Mouse (Mus musculus): ENCODE results near the gene Thoc2.
A peak's percentile ranks its signal among the peaks of the same experiment; 100 is the strongest.
"Not testable (repeated sequence)": the region's sequence is repeated elsewhere in the genome, so short reads cannot be mapped to it uniquely, and the experiment has no call there.

The Thoc2 gene

GRCm38 (mm10) chrX:41920574-41920973, at the start of gene Thoc2:
Gene Thoc2 (minus strand): TSS chrX:41920674.
- no peak for DNase-seq (ENCODE audit: low spot score)

- DNase-seq (ENCODE audit: low spot score), result no peak
Observed at GRCm38 (mm10) chrX:41970096-41970495, 49.6 kb upstream of the Thoc2 start.

GRCm38 (mm10) chrX:41969341-41969740, 48.9 kb upstream of the Thoc2 start:
- no peak for DNase-seq (ENCODE audit: low spot score)

- DNase-seq (ENCODE audit: low spot score), result peak; percentile 48
Observed at GRCm38 (mm10) chrX:41957161-41957560, 36.7 kb upstream of the Thoc2 start.

GRCm38 (mm10) chrX:41941840-41942239, 21.4 kb upstream of the Thoc2 start:
- no peak for DNase-seq (ENCODE audit: low spot score)

- DNase-seq (ENCODE audit: low spot score), result not testable (repeated sequence)
Observed at GRCm38 (mm10) chrX:41931821-41932220, 11.3 kb upstream of the Thoc2 start.

GRCm38 (mm10) chrX:41924708-41925107, 4.2 kb upstream of the Thoc2 start:
- DNase-seq (ENCODE audit: low spot score), result no peak

- no peak for DNase-seq (ENCODE audit: low spot score)
Observed at GRCm38 (mm10) chrX:41912061-41912401, 8.4 kb downstream of the Thoc2 start.

GRCm38 (mm10) chrX:41911390-41912060, 8.9 kb downstream of the Thoc2 start:
- DNase-seq (ENCODE audit: low spot score), result peak; percentile 79

GRCm38 (mm10) chrX:41910981-41911380, 9.5 kb downstream of the Thoc2 start:
- DNase-seq (ENCODE audit: low spot score), result peak; percentile 14

- peak; percentile 14 for DNase-seq (ENCODE audit: low spot score)
Observed at GRCm38 (mm10) chrX:41910471-41910870, 10.0 kb downstream of the Thoc2 start.

- no peak for DNase-seq (ENCODE audit: low spot score)
Observed at GRCm38 (mm10) chrX:41884759-41885505, 35.5 kb downstream of the Thoc2 start.

GRCm38 (mm10) chrX:41876581-41876980, 43.9 kb downstream of the Thoc2 start:
- DNase-seq (ENCODE audit: low spot score), result no peak

- DNase-seq (ENCODE audit: low spot score), result no peak
Observed at GRCm38 (mm10) chrX:41837823-41838222, 82.7 kb downstream of the Thoc2 start.

- no peak for DNase-seq (ENCODE audit: low spot score)
Observed at GRCm38 (mm10) chrX:41805592-41805991, 114.9 kb downstream of the Thoc2 start.

GRCm38 (mm10) chrX:41793303-41793702, 127.2 kb downstream of the Thoc2 start:
- DNase-seq (ENCODE audit: low spot score), result no peak
